Mouse (Mus musculus): ENCODE results near the gene Tnfaip8l2. TPM values are rescaled to one million over a fixed set of nuclear protein-coding genes. Genes with fewer than 3 reads are reported as not detected.

The Tnfaip8l2 gene
- total RNA-seq (2021) = 1 to 10 TPM; 3.7 to 4.4 TPM
- long read RNA-seq, experiment 1, partial matches to known transcripts = 0 of 3 reads
- long read RNA-seq, experiment 1, other reads (novel, unspliced or antisense) = 0 of 3 reads
- long read RNA-seq, experiment 2, partial matches to known transcripts = 0 of 1 reads
- long read RNA-seq, experiment 2, other reads (novel, unspliced or antisense) = 0 of 1 reads

DNA sequence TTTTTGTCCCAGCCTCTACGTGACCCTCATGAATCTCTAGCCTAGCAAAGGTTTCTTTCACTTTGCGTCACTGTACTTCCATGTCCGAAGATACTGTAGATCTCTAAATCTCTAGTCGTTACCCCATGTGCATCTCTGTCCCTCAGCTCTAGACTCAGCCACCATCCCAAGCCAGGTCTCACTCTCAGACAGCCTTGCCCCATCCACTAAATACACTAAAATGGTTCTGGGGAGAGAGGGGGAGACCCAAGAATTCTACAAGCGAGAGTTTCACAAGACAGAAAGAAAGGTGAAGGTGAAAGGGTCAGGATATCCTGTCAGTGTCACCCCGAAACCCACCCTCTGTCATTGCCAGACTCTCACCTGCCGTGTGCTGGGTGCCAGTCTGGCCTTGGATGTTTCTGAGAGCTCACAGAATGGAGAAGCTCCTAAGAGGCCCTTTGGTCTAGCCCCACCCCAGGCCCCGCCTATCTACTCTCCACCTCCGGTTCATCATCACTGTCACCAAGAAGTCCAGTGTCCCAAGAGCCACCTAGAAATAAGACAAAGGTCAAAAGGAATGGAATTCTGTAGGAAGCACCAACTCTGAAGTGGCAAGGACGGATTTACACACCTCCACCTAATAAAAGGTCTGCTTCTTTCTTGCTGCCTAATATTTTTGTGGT is at the start of gene Tnfaip8l2:
Gene Tnfaip8l2 (minus strand): TSS at position 409 of the 665 bp plus-strand sequence.
- DNase-seq = no peak

DNA sequence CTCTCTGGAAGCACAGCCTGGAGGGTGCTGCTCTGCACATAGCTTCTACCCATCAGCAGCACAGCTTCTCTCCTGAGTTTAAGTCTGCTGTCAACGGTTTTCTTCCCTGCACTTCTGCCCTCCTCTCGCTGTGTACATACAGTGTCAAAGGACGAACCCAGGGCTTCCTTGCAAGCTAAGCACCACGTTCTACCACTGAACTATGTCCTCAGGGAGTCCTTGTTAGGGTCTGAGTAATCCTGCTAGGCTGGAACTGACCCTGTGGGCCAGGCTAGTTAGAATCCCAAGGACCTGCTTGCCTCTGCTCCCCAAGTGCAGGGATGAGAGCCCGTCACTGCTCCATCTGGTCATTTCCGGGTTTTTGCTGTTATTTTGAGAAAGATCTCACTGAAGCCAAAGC is 44.7 kb upstream of the Tnfaip8l2 start:
- DNase-seq = no peak

DNA sequence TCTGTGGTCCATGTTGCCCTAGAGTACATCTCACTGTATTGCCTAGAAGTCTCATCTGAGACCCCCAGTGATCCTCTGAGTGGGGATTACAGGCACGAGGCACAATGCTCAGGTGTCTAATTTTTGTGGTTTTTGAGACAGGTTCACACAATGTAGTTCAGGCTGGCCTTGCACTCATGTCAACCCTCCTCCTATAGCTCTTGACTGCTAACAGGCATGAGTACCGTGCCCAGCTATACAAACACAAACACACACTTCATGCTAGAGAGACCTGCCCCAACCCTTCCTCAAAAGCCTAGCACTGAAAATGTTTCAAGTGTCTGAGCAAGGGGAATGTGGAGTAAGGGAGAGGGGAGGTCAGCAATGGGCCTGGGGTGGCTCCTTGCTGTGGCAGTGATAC is 43.9 kb upstream of the Tnfaip8l2 start:
- no peak for DNase-seq

DNA sequence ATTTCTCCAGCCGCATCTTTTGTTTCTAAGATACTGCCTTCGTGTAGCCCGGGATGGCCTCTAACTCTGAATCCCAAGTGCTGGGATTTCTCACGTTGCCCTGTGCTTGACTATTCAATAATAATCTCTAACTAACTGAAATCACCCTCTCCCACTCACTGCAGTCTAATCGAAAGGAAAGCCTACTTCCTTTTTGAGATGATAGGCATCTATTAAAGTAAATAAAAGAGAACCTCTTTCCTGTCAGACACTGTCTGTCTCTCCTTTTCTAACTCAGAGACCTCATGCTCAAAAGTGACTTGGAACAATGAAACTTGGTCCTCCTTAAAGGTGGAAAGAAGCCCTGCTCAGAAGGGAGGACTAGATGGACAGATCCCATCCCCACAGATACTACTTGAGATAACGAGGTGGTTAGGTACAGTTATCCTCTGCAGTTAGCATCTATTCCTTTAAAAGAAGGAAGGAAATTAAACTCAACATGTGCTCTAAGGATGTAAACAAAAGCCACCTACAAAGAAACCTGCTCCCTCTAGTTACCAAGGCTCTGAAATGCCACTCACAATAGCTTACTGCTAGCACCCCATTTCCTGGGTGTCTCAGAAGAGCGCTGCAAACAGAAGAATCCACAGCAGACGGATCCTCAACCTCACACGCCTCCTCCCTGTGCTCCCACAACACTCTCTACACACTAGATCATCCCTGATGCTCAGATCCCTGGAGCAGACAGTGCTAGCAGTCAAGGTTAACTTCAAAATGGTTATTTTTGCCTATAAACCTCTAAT is 42.8 kb upstream of the Tnfaip8l2 start:
- no peak for DNase-seq

DNA sequence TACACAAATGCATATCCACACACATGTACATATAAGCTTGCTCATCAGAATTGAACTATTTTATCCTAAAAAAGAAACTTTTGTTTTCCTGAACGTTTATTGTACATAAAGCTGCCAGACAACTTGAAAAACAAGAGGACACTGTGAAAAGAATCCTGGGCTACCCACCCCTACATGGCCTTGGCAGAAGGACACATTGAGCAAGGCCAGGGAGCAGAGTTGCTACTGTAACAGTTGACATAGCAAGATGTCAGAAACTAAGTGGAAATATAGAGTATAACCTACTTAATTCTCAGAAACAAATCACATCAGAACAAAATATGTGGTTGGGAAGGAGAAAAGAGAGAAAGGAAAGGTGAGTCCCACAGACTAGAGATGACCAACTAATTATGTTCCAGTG is 39.7 kb upstream of the Tnfaip8l2 start:
- peak; percentile 33 for DNase-seq

DNA sequence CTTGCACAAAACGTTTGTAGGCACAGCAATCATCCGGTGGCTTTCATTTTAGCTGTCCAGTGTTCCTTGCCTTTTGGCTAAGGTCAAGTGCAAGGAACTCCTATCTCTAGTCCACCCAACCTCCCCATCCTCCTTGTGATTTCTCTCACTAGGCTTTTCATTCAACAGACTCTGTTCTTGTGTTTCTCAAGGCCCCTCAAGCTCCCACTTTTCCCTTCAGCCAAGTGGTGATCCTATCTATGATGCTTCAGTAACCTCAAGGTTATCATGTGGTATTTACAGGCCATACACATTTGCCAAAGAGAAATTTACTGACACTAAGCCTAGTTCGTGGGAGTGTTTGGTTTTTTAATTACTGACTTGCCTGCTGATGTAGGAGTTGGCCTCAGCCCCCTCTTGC is 37.7 kb upstream of the Tnfaip8l2 start:
- no peak for DNase-seq

DNA sequence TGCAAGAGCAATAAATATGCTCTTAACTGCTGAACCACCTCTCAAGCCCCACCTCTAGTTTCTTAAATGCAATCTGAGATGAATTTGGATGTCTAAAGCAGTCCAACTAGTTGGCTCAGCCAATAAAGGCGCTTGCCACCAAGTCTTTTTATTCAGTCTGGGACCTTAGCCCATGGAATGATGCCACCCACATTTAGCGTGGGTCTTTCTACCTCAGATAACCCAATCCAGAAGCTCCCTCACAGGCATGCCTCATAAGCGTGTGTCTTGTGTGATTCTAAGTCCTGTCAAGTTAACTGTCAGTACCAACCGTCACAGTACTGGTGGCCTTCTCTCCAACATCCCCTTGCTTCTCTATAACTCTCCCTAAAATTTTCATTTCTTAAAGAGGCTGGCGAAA is 36.8 kb upstream of the Tnfaip8l2 start:
- no peak for DNase-seq

DNA sequence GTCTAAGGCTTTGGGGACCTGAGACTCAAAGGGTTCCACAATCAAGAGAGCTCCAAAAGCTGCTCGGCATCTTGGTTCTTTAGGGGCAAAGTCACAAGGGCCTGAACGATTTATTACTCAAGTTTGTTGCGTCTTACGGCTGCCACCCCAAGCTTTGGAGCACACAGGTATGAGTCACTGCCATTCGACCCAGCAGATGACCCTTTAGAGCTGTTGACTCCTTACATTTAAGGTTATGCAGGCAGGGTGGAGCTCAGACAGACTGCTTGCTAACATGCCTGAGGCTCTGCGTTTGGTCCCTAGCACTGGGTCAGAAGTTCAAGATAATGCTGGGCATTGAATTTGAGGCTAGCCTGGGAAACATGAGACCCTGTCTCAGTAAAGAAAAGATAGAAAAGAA is 35.4 kb upstream of the Tnfaip8l2 start:
- DNase-seq = no peak

GRCm38 (mm10) chr3:95176500-95176899 is 34.3 kb upstream of the Tnfaip8l2 start:
- DNase-seq = no peak

DNA sequence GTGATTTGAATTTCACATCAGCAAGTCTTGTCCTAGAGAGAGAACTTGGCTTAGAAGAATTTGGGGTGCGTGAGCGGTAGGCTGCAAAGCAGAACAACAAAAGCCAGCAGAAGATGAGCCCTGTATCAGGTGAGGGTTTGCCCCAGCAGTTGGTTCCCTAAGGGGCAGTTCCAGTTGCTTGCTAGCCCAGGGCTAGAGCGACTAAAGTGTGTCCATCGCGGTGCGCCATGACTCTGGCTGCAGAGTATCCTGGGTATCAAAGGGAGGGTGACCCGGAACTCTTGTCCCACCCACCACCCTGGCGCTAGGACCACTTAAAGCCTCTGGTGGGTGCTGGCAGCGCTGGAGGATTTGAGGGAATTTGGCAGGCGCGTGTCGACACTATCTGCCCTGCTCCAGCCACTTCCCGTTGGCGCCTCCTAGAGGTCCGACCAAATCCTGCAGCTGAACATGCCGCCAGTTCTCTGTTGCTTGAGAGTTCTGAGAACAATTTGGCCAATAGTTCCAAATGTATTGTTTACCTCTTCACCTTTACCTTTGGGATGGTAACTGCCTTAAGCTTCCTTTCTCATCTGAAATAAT is 31.9 kb upstream of the Tnfaip8l2 start:
- DNase-seq = peak; percentile 93

- DNase-seq = peak; percentile 47
These were observed 31.2 kb upstream of the Tnfaip8l2 start for GRCm38 (mm10) chr3:95173256-95173949.

DNA sequence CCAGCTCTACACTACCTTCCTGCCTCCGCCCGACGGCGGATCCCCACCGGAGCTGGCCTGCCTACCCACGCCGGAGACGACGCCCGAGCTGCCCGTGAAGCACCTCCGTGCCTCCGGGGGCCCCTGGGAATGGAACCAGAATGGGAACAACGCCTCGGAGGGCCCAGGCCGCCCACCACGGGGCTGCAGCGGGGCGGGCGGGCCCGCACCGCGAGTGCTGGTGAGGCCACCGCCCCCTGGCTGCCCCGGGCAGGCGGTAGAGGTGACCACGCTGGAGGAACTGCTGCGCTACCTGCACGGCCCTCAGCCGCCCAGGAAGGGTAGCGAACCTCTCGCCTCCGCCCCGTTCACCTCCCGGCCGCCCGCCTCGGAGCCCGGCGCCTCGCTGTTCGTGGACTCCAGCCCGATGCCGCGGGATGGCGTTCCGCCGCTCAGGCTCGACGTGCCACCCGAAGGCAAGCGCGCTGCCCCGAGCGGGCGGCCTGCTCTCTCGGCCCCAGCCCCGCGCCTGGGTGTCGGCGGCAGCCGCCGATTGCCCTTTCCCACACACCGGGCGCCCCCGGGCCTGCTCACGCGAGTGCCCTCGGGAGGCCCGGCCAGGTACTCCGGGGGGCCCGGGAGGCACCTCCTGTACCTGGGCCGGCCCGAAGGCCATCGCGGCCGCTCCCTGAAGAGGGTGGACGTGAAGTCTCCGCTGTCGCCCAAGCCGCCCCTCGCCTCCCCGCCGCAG is 30.5 kb upstream of the Tnfaip8l2 start:
- DNase-seq = no peak

DNA sequence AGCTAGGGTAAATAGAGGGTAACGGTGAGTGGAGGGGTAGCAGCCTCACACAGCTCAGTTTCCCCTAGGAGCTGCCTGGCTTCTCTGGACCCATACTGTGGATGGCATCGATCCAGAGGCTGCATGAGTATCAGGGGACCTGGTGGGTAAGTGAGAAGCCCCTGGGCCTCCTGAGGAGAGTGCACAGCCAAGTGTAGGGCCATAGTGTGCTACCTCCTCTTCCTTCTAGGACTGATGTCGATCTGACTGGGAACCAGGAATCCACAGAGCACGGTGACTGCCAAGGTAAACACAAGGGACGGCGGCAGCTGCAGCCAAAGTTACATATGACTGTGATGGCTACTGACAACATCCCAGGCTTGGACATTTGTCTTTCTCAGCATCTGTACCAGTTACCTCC is 28.9 kb upstream of the Tnfaip8l2 start:
- no peak for DNase-seq

GRCm38 (mm10) chr3:95169996-95170395 is 27.8 kb upstream of the Tnfaip8l2 start:
- no peak for DNase-seq

- DNase-seq = no peak
These were observed 22.7 kb upstream of the Tnfaip8l2 start for GRCm38 (mm10) chr3:95164840-95165239.

GRCm38 (mm10) chr3:95164256-95164550 is 22.0 kb upstream of the Tnfaip8l2 start:
- DNase-seq = no peak

DNA sequence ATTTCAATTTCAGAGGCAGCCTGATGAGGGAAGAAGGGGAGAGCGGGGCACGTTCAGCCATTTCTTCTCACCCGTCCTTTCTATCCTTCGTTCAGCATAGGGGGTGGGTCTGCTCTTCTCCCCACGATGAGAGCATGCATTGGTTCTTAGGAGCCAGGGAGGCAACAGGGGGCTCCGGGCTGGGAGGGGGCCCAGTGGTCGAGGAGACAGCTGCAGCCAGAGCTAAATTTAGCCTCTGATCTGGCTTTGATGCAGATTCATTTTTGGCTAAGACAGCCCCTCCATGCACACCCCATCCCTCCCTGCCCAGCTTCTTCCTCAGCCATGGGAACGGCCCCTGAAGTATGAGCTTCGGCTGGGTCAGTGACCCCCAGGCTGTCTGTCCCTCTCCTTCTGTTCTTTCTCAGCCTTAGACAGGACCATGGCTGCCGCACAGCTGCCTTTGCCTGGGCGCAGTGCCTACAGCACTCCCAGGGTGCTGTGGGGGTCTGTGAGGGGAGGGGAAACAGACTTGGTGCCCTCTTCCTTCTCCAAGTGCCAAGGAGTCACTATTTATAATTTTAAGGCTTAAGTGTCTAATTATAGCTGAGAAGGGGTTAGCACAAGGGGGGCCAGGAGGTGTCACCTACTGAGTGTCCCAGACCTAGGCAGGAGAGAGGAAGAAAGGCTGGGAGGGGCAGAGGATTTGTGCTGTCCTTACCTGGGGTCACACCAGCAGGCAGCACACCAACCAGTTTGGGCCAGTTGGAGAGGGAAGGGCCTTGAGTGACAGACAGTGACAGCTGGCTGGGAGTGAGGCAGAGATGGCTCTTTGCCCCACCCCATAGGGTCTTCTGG is 21.5 kb upstream of the Tnfaip8l2 start:
- DNase-seq = no peak

DNA sequence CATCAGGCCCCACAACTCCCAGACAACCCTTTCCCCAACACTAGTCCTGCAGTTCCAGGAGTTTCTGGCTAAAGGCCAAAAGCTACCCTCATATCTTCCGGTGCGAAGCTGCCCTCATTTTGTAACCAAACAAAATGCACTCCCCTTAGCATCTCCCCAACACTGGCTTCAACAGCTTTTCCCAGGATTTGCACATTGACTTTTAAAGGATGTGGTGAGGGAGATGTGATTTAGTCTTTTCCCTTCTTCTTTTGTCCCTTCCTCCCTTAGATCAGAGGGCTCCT is 20.1 kb upstream of the Tnfaip8l2 start:
- DNase-seq = no peak

GRCm38 (mm10) chr3:95161618-95162344 is 19.6 kb upstream of the Tnfaip8l2 start:
- no peak for DNase-seq

DNA sequence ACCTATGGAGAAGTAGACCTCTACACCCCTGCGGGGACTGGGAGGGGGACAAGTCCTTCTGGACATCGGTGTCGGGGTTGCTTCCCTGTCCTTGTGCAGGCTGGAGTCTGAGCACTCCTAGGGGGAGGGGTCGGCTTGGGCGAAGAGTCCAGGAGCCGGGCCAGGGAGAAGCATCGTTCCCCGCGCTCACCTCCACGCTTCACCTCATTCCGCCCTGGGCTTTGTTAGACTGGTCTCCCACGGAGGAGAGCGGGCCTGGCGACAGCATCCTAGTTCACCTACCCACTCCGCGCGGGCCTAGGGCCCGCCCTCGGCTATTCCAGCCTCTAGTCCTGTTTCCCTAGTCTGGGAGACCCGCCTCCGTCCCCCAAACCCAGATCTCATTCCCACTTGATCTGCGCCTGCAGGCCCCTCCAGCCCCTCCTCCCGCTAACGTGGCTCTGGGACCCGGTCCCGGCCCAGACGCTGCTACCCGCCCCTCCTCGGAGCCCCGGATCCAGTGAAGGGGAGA is 18.9 kb upstream of the Tnfaip8l2 start:
- DNase-seq = no peak

Data from adrenal gland, postnatal 10 days (tissue).